Mouse (Mus musculus) gastrocnemius, adult 2 months (tissue): ENCODE results near the gene Acot1. TPM values are rescaled to one million over a fixed set of nuclear protein-coding genes. Genes with fewer than 3 reads are reported as not detected.
"Not testable (repeated sequence)": the region's sequence is repeated elsewhere in the genome, so short reads cannot be mapped to it uniquely, and the experiment has no call there.

ENCODE experiments used
- DNase-seq: peaks from one replicate; pipeline ENCODE4 v3.0.0; 2022
- H3K27ac ChIP-seq: fragments of 200-600 bp; 2 replicates; pipeline ENCODE4 v1.8.1; 2022; ENCODE audit warnings: mild to moderate bottlenecking
- H3K4me3 ChIP-seq: fragments of 200-600 bp; 2 replicates; pipeline ENCODE4 v1.8.1; 2022; ENCODE audit warnings: mild to moderate bottlenecking, moderate library complexity
- CTCF ChIP-seq: fragments of 200-600 bp; IDR thresholded peaks from 2 replicates; pipeline ENCODE4 v1.8.1; 2022; ENCODE audit warnings: antibody characterized with exemption, mild to moderate bottlenecking, moderate library complexity
- intact Hi-C: fragments of 180-260 bp; cut with DNase I; formaldehyde crosslinking; loops from one replicate; pipeline ENCODE4 v1.15.1; 2025
- long read RNA-seq, 2 experiments: library from polyadenylated mRNA; stranded (forward); transcript quantifications; one replicate each; pipeline ENCODE4 v2.0.0; 2021
- total RNA-seq, 2 experiments: library from RNA; stranded (reverse); gene quantifications; 2 replicates each; pipeline ENCODE4 v1.2.3; 2021

Gene Acot1
- total RNA-seq, result 1 to 10 TPM; 2.2 to 3.9 TPM
- long read RNA-seq, experiment 1, partial matches to known transcripts, result 0 of 2 reads
- long read RNA-seq, experiment 1, other reads (novel, unspliced or antisense), result 0 of 2 reads
- long read RNA-seq, experiment 2, transcript Acot1-201 (3 exons, 2,272 nt), result major isoform, 11 of 13 reads
- long read RNA-seq, experiment 2, partial matches to known transcripts, result 0 of 13 reads
- long read RNA-seq, experiment 2, other reads (novel, unspliced or antisense), result 2 of 13 reads

DNA sequence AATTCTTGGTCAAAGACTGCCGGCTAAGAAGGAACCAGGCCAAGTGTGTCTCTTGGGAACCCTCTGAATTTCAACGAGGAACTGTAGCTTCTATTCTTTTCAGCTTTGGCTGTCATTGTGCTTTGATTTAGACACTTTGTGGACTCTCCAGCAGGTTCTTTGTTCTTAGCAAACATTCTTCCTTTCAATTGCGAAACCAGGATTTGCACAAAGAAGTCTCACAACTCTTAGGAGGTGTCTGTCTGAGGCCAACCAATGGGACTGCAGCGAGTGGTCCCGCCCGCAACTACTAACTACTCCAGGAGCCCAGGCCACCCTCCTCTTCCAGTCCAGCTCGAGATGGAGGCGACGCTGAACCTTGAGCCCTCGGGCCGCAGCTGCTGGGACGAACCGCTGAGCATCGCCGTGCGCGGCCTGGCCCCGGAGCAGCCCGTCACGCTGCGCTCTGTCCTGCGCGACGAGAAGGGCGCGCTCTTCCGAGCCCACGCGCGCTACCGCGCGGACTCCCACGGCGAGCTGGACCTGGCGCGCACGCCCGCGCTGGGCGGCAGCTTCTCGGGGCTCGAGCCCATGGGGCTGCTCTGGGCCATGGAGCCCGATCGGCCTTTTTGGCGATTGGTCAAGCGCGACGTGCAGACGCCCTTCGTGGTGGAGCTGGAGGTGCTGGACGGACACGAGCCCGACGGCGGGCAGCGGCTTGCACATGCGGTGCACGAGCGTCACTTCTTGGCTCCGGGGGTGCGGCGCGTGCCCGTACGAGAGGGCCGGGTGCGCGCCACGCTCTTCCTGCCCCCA is at the start of gene Acot1:
Gene Acot1 (plus strand): TSS at position 320 of the 795 bp plus-strand sequence.
- intact Hi-C loops, result not testable (repeated sequence)
- H3K27ac ChIP-seq, result peak within 1 kb of the TSS; percentile 61; the same call in 1 of the 2 replicates
- H3K4me3 ChIP-seq, result peak within 1 kb of the TSS; percentile 69
- DNase-seq, result peak; percentile 74

DNA sequence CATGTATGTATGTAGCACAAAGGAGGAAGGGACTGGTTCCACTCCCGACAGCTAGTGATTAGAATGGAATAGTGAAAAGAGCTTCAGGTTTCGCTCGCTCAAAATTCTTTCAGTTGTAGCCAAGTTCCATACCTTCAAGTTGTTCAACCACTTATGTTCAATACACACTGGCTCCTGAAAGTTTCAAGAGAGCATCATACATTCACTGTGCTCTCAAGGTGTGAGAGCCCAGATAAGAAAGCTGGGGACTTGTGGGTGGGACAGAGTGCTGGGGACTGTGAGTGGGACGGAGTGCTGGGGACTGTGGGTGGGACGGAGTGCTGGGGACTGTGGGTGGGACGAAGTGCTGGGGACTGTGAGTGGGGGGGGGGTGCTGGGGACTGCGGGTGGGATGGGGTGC is 44.1 kb upstream of the Acot1 start:
- no peak for DNase-seq
- TF ChIP-seq CTCF, result no peak
- Histone ChIP-seq H3K4me3 (no peak overlapping the region), H3K27ac (no peak overlapping the region)
- intact Hi-C loops, result no loop called here

- intact Hi-C loops, result loop anchor here (1.0 to 2.0 kb wide), 2 partner anchors 60 to 89 kb away; no protein-coding TSS in a partner anchor
- peak; percentile 25 for DNase-seq
- Histone ChIP-seq H3K4me3 (no peak overlapping the region), H3K27ac (no peak overlapping the region)
- TF ChIP-seq CTCF, result peak; percentile 80
These were observed 37.2 kb upstream of the Acot1 start for GRCm38 (mm10) chr12:83972117-83972516.

DNA sequence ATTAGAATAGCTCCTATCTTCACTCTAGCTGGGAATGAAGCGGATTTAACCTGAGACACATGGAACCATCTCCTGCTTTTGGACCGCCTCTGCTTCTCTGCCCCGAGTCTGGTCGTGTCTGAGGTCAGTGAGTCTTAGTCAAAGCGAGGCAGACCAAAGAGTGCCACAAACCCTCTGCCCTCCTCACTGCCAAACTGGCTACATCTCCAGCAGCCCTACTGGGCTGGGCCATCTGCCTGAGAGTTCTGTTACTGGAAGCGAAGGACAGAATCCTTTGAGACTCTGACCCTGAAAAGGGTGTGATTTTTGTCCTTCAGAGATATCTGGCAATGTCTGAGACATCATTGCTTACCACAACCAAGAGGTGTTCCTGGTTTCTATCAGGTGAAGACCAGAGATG is 30.4 kb upstream of the Acot1 start:
- no peak for TF ChIP-seq CTCF
- DNase-seq, result no peak
- intact Hi-C loops, result no loop called here
- H3K4me3 ChIP-seq, result no peak overlapping the region
- no peak overlapping the region for H3K27ac ChIP-seq

DNA sequence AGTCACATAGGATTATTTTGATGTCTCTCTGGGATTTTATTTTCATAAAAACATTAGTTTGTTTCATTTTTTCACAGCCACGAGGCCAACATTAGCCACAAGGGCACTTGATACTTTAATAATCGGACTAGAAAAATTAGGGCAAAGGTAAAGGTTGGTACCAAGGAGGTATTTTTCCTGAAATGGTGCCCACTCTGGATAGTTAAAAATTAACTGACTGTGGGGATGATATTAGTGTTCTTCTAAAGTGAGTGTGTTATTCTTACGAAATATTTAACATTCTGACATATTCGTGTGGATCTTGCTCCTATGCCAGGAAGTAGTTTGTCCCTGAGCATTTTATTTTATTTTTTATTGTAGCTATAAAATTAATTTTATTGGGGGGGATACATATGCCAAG is 27.7 kb upstream of the Acot1 start:
- TF ChIP-seq CTCF, result no peak
- intact Hi-C loops, result no loop called here
- DNase-seq, result no peak
- H3K27ac ChIP-seq, result no peak overlapping the region
- H3K4me3 ChIP-seq, result no peak overlapping the region

DNA sequence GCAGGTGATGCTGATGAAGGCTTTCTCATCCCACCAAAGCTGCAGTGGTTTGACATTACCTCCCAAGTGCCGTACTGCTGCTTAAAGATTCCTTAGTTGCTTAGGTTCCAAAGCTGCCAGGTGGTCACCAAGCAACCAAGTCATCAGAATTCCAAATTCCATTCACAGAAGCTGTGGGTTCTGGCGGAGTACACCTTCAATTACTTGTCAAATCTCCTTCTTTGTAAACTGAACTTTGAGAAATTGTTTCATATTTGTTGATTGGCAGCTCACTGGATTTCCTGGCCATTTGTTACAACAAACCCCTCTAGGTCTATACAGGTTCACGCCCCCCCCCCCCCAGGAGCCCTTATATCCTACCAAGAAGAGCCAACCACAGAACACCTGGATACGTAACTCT is 24.5 kb upstream of the Acot1 start, which contains the start of gene Heatr4:
Gene Heatr4 (minus strand): TSS at position 101 of the 400 bp plus-strand sequence.
- Histone ChIP-seq H3K27ac (no peak within 1 kb of the TSS), H3K4me3 (no peak within 1 kb of the TSS)
- TF ChIP-seq CTCF, result no peak
- intact Hi-C loops, result loop anchor here (5.0 kb wide), 1 partner anchor 48 kb away; no protein-coding TSS in a partner anchor
- DNase-seq, result no peak

DNA sequence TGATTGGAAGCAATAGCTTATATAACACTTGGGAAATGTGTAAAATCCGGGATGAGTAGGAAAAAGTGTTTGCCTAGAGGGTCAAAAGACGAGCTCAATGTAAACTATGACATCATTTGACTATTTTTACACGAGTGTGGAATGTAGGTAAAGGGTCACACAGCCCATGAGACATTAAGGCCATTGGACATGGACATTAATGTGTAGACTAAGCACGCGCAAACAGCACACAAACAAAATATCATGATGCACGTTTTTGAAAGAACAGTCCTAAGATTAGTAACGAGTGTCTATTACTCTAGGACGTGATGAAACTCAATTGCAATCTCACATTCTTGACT is 22.1 kb upstream of the Acot1 start:
- TF ChIP-seq CTCF, result no peak
- H3K4me3 ChIP-seq, result peak overlapping the region; percentile 74
- no peak for DNase-seq
- intact Hi-C loops, result loop anchor here (5.0 kb wide), 1 partner anchor 45 kb away; no protein-coding TSS in a partner anchor
- peak overlapping the region; percentile 95 for H3K27ac ChIP-seq

DNA sequence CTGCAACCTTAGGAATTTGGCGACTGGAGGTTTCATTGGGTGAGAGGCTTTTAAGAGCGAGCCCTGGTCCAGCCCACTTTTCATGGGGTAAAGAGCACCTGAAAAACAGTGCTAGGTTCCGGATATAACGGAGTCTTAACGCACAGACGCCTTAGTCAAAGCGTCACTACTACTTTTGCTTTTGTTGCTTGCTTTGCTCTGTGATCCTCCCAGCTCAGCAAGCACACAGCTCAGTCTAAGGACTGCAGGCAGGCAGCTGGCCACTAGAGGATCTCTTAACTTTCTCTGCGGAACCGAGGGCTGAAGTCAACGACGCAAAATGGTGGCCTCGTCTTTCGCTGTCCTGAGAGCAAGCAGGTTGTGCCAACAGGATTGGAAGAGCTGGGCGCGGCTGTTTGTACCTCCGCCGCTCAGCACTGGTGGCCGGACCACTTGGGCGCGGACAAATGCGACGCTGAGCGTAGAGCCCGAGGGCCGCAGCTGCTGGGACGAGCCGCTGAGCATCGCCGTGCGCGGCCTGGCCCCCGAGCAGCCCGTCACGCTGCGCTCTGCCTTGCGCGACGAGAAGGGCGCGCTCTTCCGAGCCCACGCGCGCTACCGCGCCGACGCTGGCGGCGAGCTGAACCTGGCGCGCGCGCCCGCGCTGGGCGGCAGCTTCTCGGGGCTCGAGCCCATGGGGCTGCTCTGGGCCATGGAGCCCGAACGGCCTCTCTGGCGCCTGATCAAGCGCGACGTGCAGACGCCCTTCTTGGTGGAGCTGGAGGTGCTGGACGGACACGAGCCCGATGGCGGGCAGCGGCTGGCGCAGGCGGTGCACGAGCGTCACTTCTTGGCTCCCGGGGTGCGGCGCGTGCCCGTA is 21.5 kb upstream of the Acot1 start, which contains the start of gene Acot2:
Gene Acot2 (plus strand): TSS at position 279 of the 859 bp plus-strand sequence.
- DNase-seq, result peak; percentile 83
- peak within 1 kb of the TSS; percentile 95 for H3K27ac ChIP-seq
- TF ChIP-seq CTCF, result peak; percentile 66
- intact Hi-C loops, result loop anchor here (2.0 to 5.0 kb wide), 2 partner anchors 27 to 44 kb away; no protein-coding TSS in a partner anchor
- peak within 1 kb of the TSS; percentile 74 for H3K4me3 ChIP-seq

DNA sequence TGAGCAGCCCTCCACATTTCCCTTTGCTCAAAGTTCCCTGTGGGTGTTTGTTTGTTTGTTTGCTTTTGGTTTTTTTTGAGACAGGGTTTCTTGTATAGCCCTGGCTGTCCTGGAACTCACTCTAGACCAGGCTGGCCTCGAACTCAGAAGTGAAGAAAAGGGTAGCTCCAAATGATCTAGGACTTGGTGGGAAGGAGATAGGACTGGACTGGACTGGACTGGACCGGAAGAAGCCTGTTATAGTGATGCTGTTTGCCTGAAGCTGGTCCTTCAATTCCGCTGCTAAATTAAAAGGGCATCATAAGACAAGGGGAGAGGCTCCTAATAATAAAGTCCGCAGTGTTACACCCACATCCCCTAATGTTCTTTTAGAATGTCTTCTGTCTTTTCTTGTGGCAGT is 20.8 kb upstream of the Acot1 start:
- DNase-seq, result no peak
- no peak for TF ChIP-seq CTCF
- intact Hi-C loops, result loop anchor here (2.0 to 5.0 kb wide), 2 partner anchors 26 to 44 kb away; no protein-coding TSS in a partner anchor
- H3K4me3 ChIP-seq, result peak overlapping the region; percentile 74
- peak overlapping the region; percentile 95 for H3K27ac ChIP-seq

- intact Hi-C loops, result loop anchor here (2.0 to 5.0 kb wide), 2 partner anchors 25 to 43 kb away; no protein-coding TSS in a partner anchor
- DNase-seq, result no peak
- TF ChIP-seq CTCF, result peak; percentile 12; the same call in 1 of the 2 replicates
- no peak overlapping the region for H3K27ac ChIP-seq
- peak overlapping the region; percentile 74; the same call in 1 of the 2 replicates for H3K4me3 ChIP-seq
These were observed 19.9 kb upstream of the Acot1 start for GRCm38 (mm10) chr12:83989378-83989777.

- no peak for TF ChIP-seq CTCF
- H3K4me3 ChIP-seq, result no peak overlapping the region
- intact Hi-C loops, result no loop called here
- DNase-seq, result no peak
- H3K27ac ChIP-seq, result no peak overlapping the region
These were observed 12.1 kb upstream of the Acot1 start for GRCm38 (mm10) chr12:83997221-83997620.
